Mouse (Mus musculus): Measurements from ENCODE around the gene Zfp429.

GRCm38 (mm10) chr13:67351854-67352253, 47.8 kb downstream of the Zfp429 start:
- TF ChIP-seq CTCF (IDR thresholded peaks at IDR 0.05; ENCODE audit: insufficient read depth, low read depth, low read length) = no peak
- no peak for TF ChIP-seq POLR2A (IDR thresholded peaks at IDR 0.05; ENCODE audit: insufficient read depth, low read depth, low read length)

Measured in olfactory bulb, adult 2 months (tissue).